Mouse (Mus musculus) myocyte (in vitro differentiated cells): ENCODE data around the gene Hsd17b14.

ENCODE experiments used
- CEBPB ChIP-seq: IDR thresholded peaks from 2 replicates; pipeline ENCODE4 v1.6.1; 2011; ENCODE audit warnings: mild to moderate bottlenecking, moderate library complexity; ENCODE audit not compliant: poor library complexity, insufficient read depth, severe bottlenecking
- E2F4 ChIP-seq: IDR thresholded peaks from one replicate; pipeline ENCODE4 v1.6.1; 2011; ENCODE audit warnings: mild to moderate bottlenecking, control low read depth, moderate library complexity; ENCODE audit not compliant: insufficient read depth
- MAX ChIP-seq: IDR thresholded peaks from one replicate; pipeline ENCODE4 v1.6.1; 2011; ENCODE audit warnings: low read depth, mild to moderate bottlenecking, control low read depth
- MYOD1 ChIP-seq, 3 experiments: IDR thresholded peaks; one replicate each; pipeline ENCODE4 v1.6.1; 2011; ENCODE audit warnings: control low read depth in 2 of 3, low read depth in 2 of 3, mild to moderate bottlenecking in 2 of 3, moderate library complexity in 1 of 3; ENCODE audit not compliant: insufficient read length in 2 of 3, control insufficient read depth in 1 of 3
- MYOG ChIP-seq, 3 experiments: IDR thresholded peaks; one replicate each; pipeline ENCODE4 v1.6.1; 2011; ENCODE audit warnings: control low read depth in 2 of 3, low read depth in 2 of 3, mild to moderate bottlenecking in 2 of 3; ENCODE audit not compliant: insufficient read length in 2 of 3, control insufficient read depth in 1 of 3, insufficient read depth in 1 of 3
- POLR2A ChIP-seq: IDR thresholded peaks from one replicate; pipeline ENCODE4 v1.6.1; 2011; ENCODE audit warnings: low read depth, mild to moderate bottlenecking, control low read depth, moderate library complexity; ENCODE audit not compliant: insufficient read length
- REST ChIP-seq: IDR thresholded peaks from one replicate; pipeline ENCODE4 v1.6.1; 2011; ENCODE audit warnings: mild to moderate bottlenecking, control low read depth, moderate library complexity; ENCODE audit not compliant: insufficient read depth, insufficient read length
- SRF ChIP-seq: IDR thresholded peaks from one replicate; pipeline ENCODE4 v1.6.1; 2011; ENCODE audit warnings: low read depth; ENCODE audit not compliant: control insufficient read depth, insufficient read length
- USF1 ChIP-seq: IDR thresholded peaks from one replicate; pipeline ENCODE4 v1.6.1; 2011; ENCODE audit warnings: low read depth, mild to moderate bottlenecking, control low read depth, moderate library complexity

- TF ChIP-seq MYOG (IDR thresholded peaks at IDR 0.05; ENCODE audit: control insufficient read depth in 1 of 3, insufficient read depth in 1 of 3, insufficient read length in 2 of 3, low read depth in 2 of 3) (no peak), REST (no peak), POLR2A (no peak), SRF (no peak), MYOD1 (IDR thresholded peaks at IDR 0.05; ENCODE audit: control insufficient read depth in 1 of 3, insufficient read length in 2 of 3, low read depth in 2 of 3) (no peak), E2F4 (no peak), CEBPB (no peak), MAX (no peak), USF1 (no peak)
Observed at GRCm38 (mm10) chr7:45609511-45609910, 54.8 kb downstream of the Hsd17b14 start.
